Mouse (Mus musculus) intestine, embryonic 16.5 days (tissue): ENCODE data around the gene Hist1h2bb. TPM values are rescaled to one million over a fixed set of nuclear protein-coding genes. Genes with fewer than 3 reads are reported as not detected.
"Not testable (repeated sequence)": the region's sequence is repeated elsewhere in the genome, so short reads cannot be mapped to it uniquely, and the experiment has no call there.

Source experiments
- ATAC-seq: fragments of 200-750 bp; cut with Nextera tagmentation; 2 replicates; pipeline ENCODE4 v1.8.0; 2017; ENCODE audit warnings: moderate TSS enrichment, moderate library complexity
- H3K27ac ChIP-seq: fragments of 300-500 bp; sonication (generic); 2 replicates; pipeline ENCODE4 v1.5.1; 2014; ENCODE audit warnings: mild to moderate bottlenecking, low read length
- H3K27me3 ChIP-seq: fragments of 300-500 bp; sonication (generic); replicated peaks from 2 replicates; pipeline ENCODE4 v1.6.1; 2014; ENCODE audit warnings: low read length, control low read depth, mixed read lengths; ENCODE audit not compliant: control insufficient read depth, insufficient read depth
- H3K36me3 ChIP-seq: fragments of 300-500 bp; sonication (generic); 2 replicates; pipeline ENCODE4 v1.6.1; 2014; ENCODE audit warnings: low read length, control low read depth; ENCODE audit not compliant: control insufficient read depth, insufficient read depth
- H3K4me1 ChIP-seq: fragments of 300-500 bp; sonication (generic); 2 replicates; pipeline ENCODE4 v1.6.1; 2014; ENCODE audit warnings: low read length, control low read depth, mixed read lengths; ENCODE audit not compliant: control insufficient read depth, insufficient read depth
- H3K4me2 ChIP-seq: fragments of 300-500 bp; sonication (generic); 2 replicates; pipeline ENCODE4 v1.6.1; 2014; ENCODE audit warnings: low read depth, low read length, control low read depth
- H3K4me3 ChIP-seq: fragments of 300-500 bp; sonication (generic); 2 replicates; pipeline ENCODE4 v1.5.1; 2014; ENCODE audit warnings: mild to moderate bottlenecking, low read length
- H3K9ac ChIP-seq: fragments of 300-500 bp; sonication (generic); 2 replicates; pipeline ENCODE4 v1.6.1; 2014; ENCODE audit warnings: low read depth, low read length
- H3K9me3 ChIP-seq: fragments of 300-500 bp; sonication (generic); 2 replicates; pipeline ENCODE4 v1.6.1; 2016; ENCODE audit warnings: low read length, control low read depth; ENCODE audit not compliant: control insufficient read depth
- WGBS: fragments of 180-500 bp; shearing (Covaris S2); extraction: QIAGEN DNeasy Blood & Tissue Kit; methylation state at CpG from one replicate; pipeline ENCODE4 v1.1.7; 2014; 5-methylcytosine and 5-hydroxymethylcytosine counted together
- polyA plus RNA-seq: library from polyadenylated mRNA; unstranded; fragments of >200 nt; fragmentation: Nextera tagmentation; extraction: Ambion mirVana; gene quantifications from 2 replicates; pipeline ENCODE4 v1.2.1, GENCODE M21; 2015

Hist1h2bb gene
- polyA plus RNA-seq, 1 experiment from 2014 or later, result 2.0 TPM

DNA sequence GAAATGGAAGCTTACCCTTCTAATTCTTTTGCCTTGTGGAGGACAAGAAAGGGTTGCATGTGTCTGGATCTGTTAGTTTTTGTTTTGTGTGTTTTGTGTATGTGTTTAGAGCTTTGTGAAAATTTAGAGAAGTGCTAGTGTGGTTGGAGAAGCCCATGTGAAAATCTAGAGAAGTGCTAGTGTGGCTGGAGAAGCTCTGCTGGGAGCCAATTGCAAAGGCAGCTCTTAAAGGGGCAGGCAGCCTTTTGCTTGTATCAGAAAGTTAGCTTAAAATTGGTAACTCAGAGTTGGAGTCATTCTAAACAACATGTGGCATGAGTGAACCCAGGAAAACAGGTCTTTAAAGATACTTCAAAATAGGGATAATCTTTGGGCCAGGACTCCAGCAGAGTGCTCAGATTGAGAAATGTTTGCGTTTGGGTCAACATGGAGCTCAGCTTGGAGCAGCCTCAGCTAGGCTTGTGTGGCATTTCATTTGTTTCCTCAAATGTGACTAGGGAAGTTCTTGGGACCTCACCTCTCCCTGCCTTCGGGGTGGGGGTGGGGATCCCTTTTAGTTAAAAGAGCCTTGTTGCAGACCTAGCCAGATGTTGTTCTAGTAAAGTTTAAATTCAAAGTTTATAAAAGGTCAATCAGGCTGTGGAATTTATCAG is 28.8 kb upstream of the Hist1h2bb start:
- WGBS, result 16% methylated on average over 2 of the region's 2 CpGs
- H3K9me3 ChIP-seq, H3K9ac ChIP-seq, H3K4me2 ChIP-seq, H3K36me3 ChIP-seq, H3K27me3 ChIP-seq, H3K4me3 ChIP-seq, ATAC-seq, H3K27ac ChIP-seq, H3K4me1 ChIP-seq: not testable (repeated sequence)

DNA sequence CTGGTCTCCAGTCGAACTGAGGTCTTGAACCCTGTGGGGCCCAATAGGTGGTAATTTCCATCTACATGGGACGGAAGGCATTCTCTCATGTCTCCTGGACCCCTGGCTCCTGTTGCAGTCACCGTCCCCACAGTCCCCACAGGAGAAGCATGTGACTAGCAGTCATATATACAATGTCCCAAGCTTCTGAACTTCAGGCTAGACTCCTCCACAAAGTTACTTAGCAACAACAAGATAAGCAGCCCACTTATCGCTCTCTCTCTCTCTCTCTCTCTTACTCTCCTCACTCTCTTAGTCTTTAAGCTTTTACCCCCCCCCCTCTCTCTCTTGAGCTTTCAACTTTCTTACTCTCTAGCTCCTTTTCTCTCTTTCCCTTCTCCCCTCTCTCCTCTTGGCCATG is 22.3 kb upstream of the Hist1h2bb start:
- no peak overlapping the region for H3K9ac ChIP-seq
- no peak overlapping the region for H3K4me3 ChIP-seq
- H3K36me3 ChIP-seq, result no peaks in the 10 kb centered on the region
- no peak for ATAC-seq
- WGBS, result 80% methylated on average over 4 of the region's 4 CpGs
- no peak overlapping the region for H3K27ac ChIP-seq
- H3K4me1 ChIP-seq, result no peaks in the 10 kb centered on the region
- H3K27me3 ChIP-seq, result no peaks in the 10 kb centered on the region
- no peaks in the 10 kb centered on the region for H3K9me3 ChIP-seq
- H3K4me2 ChIP-seq, result no peak overlapping the region

DNA sequence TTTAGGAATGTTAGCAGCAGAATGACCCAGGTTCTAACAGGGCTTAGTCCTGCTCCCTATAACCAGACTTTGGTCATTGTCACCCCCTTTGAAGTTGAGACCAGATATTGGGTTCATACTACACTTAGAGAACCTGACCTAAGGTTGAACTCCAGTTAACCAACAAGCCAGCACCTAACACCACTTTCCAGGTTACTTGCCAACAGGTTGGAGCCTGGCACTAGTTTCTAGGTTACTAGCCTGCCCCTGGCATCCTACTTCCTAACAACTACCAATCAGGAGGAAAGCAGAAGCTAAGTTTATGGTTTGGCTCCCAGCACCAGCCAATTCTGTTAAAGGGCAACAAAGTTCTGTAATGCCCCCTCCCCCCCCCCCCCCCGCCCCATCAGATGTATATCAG is 21.3 kb upstream of the Hist1h2bb start:
- H3K4me1 ChIP-seq, result no peaks in the 10 kb centered on the region
- no peaks in the 10 kb centered on the region for H3K27me3 ChIP-seq
- H3K4me2 ChIP-seq, result no peak overlapping the region
- no peak for ATAC-seq
- no CpG with 5 or more reads among the region's 1 CpGs for WGBS
- no peak overlapping the region for H3K9ac ChIP-seq
- H3K27ac ChIP-seq, result no peak overlapping the region
- H3K36me3 ChIP-seq, result no peaks in the 10 kb centered on the region
- H3K4me3 ChIP-seq, result no peak overlapping the region
- H3K9me3 ChIP-seq, result no peaks in the 10 kb centered on the region

DNA sequence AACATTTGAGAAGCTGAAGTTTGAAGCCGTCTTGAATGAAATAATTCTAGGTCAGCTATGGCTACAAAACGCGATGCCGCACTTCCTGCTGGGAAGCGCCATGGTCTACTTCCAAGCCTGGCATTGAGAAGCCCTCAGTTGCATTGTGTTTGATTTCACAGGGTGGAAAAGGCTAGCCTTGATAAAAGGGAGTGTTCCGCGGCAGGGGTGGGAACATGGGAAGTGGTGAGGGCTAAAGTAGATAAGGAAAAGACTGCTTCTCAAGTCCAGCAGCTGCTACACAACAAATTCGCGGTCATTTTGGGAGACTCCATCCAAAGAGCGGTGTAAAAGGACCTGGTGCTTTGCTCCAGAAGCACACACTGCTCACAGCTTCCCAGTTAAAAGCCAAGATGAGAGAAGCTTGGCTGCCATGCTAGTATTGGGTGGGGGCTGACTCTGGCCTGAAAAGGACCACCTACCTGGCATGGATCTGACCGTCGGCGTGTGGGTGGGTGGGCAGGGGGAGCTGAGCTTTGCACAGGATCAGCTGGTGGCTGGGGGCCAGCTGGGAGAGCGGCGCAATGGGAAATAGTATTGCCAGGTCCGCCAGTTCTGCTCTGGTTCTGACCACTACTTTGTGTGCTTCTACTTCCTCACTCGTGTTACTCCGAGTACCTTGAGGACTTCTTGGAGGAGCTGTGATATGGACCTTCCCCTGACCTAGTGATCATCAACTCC is 17.9 kb upstream of the Hist1h2bb start:
- Histone ChIP-seq H3K27ac (no peak overlapping the region), H3K9me3 (no peaks in the 10 kb centered on the region), H3K4me3 (no peak overlapping the region), H3K4me2 (no peak overlapping the region), H3K4me1 (no peaks in the 10 kb centered on the region), H3K27me3 (no peaks in the 10 kb centered on the region), H3K36me3 (no peaks in the 10 kb centered on the region), H3K9ac (no peak overlapping the region)
- 88% methylated on average over 18 of the region's 18 CpGs for WGBS
- no peak for ATAC-seq

DNA sequence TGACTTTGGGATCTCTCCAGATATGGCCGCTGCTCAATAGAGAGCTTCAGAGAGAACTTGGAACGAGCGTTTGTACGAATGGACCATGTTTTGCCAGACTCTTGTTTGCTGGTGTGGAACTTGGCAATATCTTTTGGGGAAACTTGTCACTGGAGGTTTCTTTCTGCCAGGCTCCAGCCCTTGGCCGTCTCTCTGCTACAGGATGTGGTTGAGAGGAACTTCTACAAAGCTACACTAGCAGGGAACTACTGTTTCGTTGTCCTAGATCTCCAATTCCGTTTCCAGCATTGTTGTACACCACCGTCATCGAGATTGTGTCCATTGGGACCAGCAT is 17.4 kb upstream of the Hist1h2bb start:
- Histone ChIP-seq H3K36me3 (no peaks in the 10 kb centered on the region), H3K4me1 (no peaks in the 10 kb centered on the region), H3K27ac (no peak overlapping the region), H3K4me2 (no peak overlapping the region), H3K27me3 (no peaks in the 10 kb centered on the region), H3K9ac (no peak overlapping the region), H3K4me3 (no peak overlapping the region), H3K9me3 (no peaks in the 10 kb centered on the region)
- 89% methylated on average over 9 of the region's 9 CpGs for WGBS
- ATAC-seq, result no peak

DNA sequence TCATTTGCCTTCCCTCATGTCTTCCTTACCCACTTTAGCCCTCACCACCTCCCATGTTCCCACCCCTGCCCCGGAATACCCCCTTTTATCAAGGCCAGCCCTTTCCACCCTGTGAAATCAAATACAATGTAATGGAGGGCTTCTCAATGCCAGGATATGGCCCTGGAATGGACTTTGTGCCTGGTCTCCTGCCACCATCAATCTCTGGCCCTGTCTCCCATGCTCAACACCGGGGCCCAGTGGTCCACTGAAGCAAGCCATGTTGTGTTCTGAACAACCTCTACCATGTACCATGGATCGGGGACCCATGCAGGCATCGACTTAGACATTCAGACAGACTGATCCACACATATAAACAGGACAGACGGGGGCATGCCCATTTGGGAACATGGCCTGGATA is 16.8 kb upstream of the Hist1h2bb start:
- Histone ChIP-seq H3K27ac (no peak overlapping the region), H3K9me3 (no peaks in the 10 kb centered on the region), H3K4me2 (no peak overlapping the region), H3K4me1 (no peaks in the 10 kb centered on the region), H3K9ac (no peak overlapping the region), H3K4me3 (no peak overlapping the region), H3K36me3 (no peaks in the 10 kb centered on the region), H3K27me3 (no peaks in the 10 kb centered on the region)
- ATAC-seq, result no peak
- WGBS, result 90% methylated on average over 5 of the region's 5 CpGs

DNA sequence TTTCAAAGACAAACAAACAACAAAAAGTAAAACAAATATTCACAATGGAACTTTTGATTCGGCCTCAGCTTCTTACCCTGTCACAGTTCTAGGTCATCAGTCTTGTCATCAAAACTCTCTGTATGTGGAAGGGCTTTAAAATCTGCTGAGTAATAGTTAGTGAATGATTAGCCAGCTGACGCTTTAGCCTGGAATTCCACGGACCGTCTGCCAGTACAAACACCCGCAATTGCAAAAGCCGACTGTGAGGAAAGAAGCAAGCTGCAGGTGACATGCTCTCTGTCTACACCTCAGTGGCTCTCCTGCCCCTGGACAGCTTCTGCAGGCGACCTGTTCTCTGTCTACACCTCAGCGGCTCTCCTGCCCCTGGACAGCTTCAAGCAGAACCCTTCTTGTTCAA is 16.1 kb upstream of the Hist1h2bb start:
- Histone ChIP-seq H3K36me3 (no peaks in the 10 kb centered on the region), H3K4me3 (no peak overlapping the region), H3K27ac (no peak overlapping the region), H3K4me2 (peak overlapping the region; percentile 27; the same call in 1 of the 2 replicates), H3K4me1 (no peaks in the 10 kb centered on the region), H3K9me3 (no peaks in the 10 kb centered on the region), H3K9ac (no peak overlapping the region), H3K27me3 (no peaks in the 10 kb centered on the region)
- WGBS, result 31% methylated on average over 8 of the region's 8 CpGs
- peak; percentile 91 for ATAC-seq

DNA sequence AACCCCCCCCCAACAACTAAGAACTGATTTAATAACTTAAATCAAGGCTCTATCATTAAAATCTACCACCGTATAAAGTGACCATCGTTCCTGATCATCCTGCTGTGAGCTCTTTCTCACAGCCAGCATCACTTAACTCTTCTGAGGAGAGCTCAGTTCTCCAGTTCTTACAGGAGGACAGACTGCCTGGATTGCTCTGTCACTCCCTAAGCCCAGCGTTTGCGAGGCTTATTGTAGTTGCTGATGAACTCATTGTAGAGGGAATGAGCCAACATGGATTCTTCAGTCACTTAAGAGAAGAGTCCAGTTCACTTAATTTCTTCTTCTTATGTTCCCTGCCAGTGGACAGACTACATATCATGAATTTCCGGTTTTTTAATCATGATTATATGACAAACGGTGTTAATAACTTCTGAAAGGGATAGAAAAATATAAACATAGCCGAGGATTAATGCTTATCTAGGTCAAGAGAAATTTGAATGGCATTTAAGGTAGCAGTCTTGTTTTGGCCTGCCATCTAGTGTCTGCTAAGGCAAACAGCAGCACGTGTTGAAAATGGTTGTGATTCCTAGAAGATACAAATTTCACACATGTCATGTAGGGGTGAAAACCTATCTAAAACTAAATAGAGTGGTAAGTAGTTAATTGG is 14.3 kb upstream of the Hist1h2bb start:
- Histone ChIP-seq H3K9me3 (no peaks in the 10 kb centered on the region), H3K36me3 (no peaks in the 10 kb centered on the region), H3K27ac (no peak overlapping the region), H3K27me3 (no peaks in the 10 kb centered on the region), H3K4me2 (no peak overlapping the region), H3K4me3 (no peak overlapping the region), H3K4me1 (no peaks in the 10 kb centered on the region), H3K9ac (no peak overlapping the region)
- ATAC-seq, result no peak
- WGBS, result 23% methylated on average over 8 of the region's 8 CpGs

DNA sequence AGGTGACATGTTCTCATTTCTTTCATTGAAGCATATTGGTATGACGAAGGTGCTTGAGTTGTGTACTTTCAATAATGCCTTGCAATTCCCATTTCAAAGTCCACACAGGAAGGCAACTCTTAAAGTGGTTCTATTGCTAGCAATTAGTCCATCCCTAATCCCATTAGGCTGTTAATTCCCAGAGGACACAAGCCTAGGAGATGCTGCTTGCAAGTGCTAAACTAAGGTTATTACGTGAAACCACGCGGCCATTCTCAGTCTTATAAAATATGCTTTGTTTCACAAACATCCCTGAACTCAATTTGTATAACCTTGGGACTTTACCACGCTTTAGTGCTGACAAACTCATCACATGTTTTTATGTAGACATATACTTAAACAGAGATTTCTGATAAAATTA is 9.4 kb upstream of the Hist1h2bb start:
- no peak for ATAC-seq
- whole genome bisulfite sequencing, result 87% methylated on average over 5 of the region's 5 CpGs
- H3K27me3 ChIP-seq, result no peaks in the 10 kb centered on the region
- H3K4me2 ChIP-seq, result no peak overlapping the region
- H3K9me3 ChIP-seq, result no peaks in the 10 kb centered on the region
- no peaks in the 10 kb centered on the region for H3K36me3 ChIP-seq
- peaks cover 5% of the 10 kb centered on the region; the same call in 1 of the 2 replicates for H3K4me1 ChIP-seq
- H3K4me3 ChIP-seq, result no peak overlapping the region
- no peak overlapping the region for H3K27ac ChIP-seq
- H3K9ac ChIP-seq, result no peak overlapping the region
